Mouse (Mus musculus) liver, embryonic 14.5 days (tissue): ENCODE results near the gene H2afj. TPM values are rescaled to one million over a fixed set of nuclear protein-coding genes. Genes with fewer than 3 reads are reported as not detected.

Source experiments
- ATAC-seq: fragments of 200-750 bp; cut with Nextera tagmentation; 2 replicates; pipeline ENCODE4 v1.8.0; 2017; ENCODE audit warnings: moderate number of reproducible peaks, mild to moderate bottlenecking, moderate library complexity; ENCODE audit not compliant: insufficient read depth
- DNase-seq, 3 experiments: peaks; one replicate each; pipeline ENCODE4 v3.0.0-alpha.2; 2012 to 2013; ENCODE audit warnings: low read depth in 3 of 3, low spot score in 3 of 3
- H3K27ac ChIP-seq: fragments of 300-500 bp; sonication (generic); 2 replicates; pipeline ENCODE4 v1.5.1; 2014; ENCODE audit warnings: moderate library complexity, mild to moderate bottlenecking, control low read depth, inconsistent platforms
- H3K27me3 ChIP-seq: fragments of 300-500 bp; sonication (generic); 2 replicates; pipeline ENCODE4 v1.6.1; 2014; ENCODE audit warnings: mild to moderate bottlenecking, low read length, moderate library complexity; ENCODE audit not compliant: control insufficient read depth, insufficient read depth
- H3K36me3 ChIP-seq: fragments of 300-500 bp; sonication (generic); replicated peaks from 2 replicates; pipeline ENCODE4 v1.6.1; 2014; ENCODE audit warnings: low read depth; ENCODE audit not compliant: control insufficient read depth, insufficient read depth
- H3K4me1 ChIP-seq, 2 experiments: fragments of 200-500 bp in 1 of 2; fragments of 300-500 bp in 1 of 2; sonication (generic) in 1 of 2; replicated peaks; 2 replicates each; pipeline ENCODE4 v1.6.1; 2012 to 2014; ENCODE audit warnings: antibody characterized with exemption in 1 of 2, inconsistent platforms in 1 of 2, low read length in 1 of 2; ENCODE audit not compliant: control insufficient read depth in 2 of 2, insufficient read depth in 2 of 2
- H3K4me2 ChIP-seq: fragments of 300-500 bp; sonication (generic); 2 replicates; pipeline ENCODE4 v1.6.1; 2014; ENCODE audit warnings: low read depth, mild to moderate bottlenecking, control low read depth, moderate library complexity
- H3K4me3 ChIP-seq, 2 experiments: fragments of 200-500 bp in 1 of 2; fragments of 300-500 bp in 1 of 2; sonication (generic) in 1 of 2; 2 replicates each; pipeline ENCODE4 v1.5.1; 2012 to 2014; ENCODE audit warnings: low read depth in 2 of 2, low read length in 2 of 2, mild to moderate bottlenecking in 2 of 2, control low read depth in 1 of 2, inconsistent platforms in 1 of 2, moderate library complexity in 1 of 2; ENCODE audit not compliant: insufficient read depth in 1 of 2
- H3K9ac ChIP-seq: fragments of 300-500 bp; sonication (generic); replicated peaks from 2 replicates; pipeline ENCODE4 v1.6.1; 2014; ENCODE audit warnings: mild to moderate bottlenecking, control low read depth, moderate library complexity
- H3K9me3 ChIP-seq: fragments of 300-500 bp; sonication (generic); 2 replicates; pipeline ENCODE4 v1.6.1; 2016; ENCODE audit warnings: low read length, mixed read lengths; ENCODE audit not compliant: control insufficient read depth
- CTCF ChIP-seq: IDR thresholded peaks from 2 replicates; pipeline ENCODE4 v1.5.1; 2016; ENCODE audit warnings: antibody characterized with exemption, low read depth, control low read depth
- EP300 ChIP-seq: IDR thresholded peaks from 2 replicates; pipeline ENCODE4 v1.6.1; 2016; ENCODE audit warnings: antibody characterized with exemption, low read depth
- WGBS: fragments of 180-500 bp; shearing (Covaris S2); extraction: QIAGEN DNeasy Blood & Tissue Kit; methylation state at CpG from one replicate; pipeline ENCODE4 v1.1.7; 2014; ENCODE audit not compliant: insufficient replicate concordance; 5-methylcytosine and 5-hydroxymethylcytosine counted together
- polyA plus RNA-seq, 2 experiments: library from polyadenylated mRNA; depleted of rRNA in 1 of 2; stranded (reverse) in 1 of 2; unstranded in 1 of 2; fragments of >200 nt; fragmentation: Nextera tagmentation in 1 of 2; extraction: Ambion mirVana in 1 of 2; gene quantifications; 2 replicates each; pipeline versions ENCODE4 v1.2.1 to v1.2.3; 2012 to 2014

H2afj gene
- polyA plus RNA-seq, 2 experiments = 112 to 133 TPM

- WGBS = under 1% methylated on average over 34 of the region's 34 CpGs
- Histone ChIP-seq H3K27me3 (no peaks in the 10 kb centered on the region), H3K36me3 (peaks cover 29% of the 10 kb centered on the region), H3K9ac (peak within 1 kb of the TSS; percentile 99), H3K4me3 (peak within 1 kb of the TSS; percentile 84 to 98), H3K27ac (peak within 1 kb of the TSS; percentile 67), H3K4me2 (peak within 1 kb of the TSS; percentile 91), H3K9me3 (no peaks in the 10 kb centered on the region), H3K4me1 (peaks cover 5 to 9% of the 10 kb centered on the region in 2 experiments)
- no peak for DNase-seq
- peak; percentile 43; the same call in 1 of the 2 replicates for ATAC-seq
- TF ChIP-seq EP300 (no peak), CTCF (no peak)
These were observed 19.5 kb downstream of the H2afj start, which contains the start of gene BC049715 for GRCm38 (mm10) chr6:136827516-136827880. TSS of gene BC049715 (plus strand) at chr6:136827626.

GRCm38 (mm10) chr6:136827881-136828561, 20.0 kb downstream of the H2afj start, which contains the start of gene Wbp11:
TSS of gene Wbp11 (minus strand) at chr6:136828233.
- TF ChIP-seq CTCF = peak; percentile 47; the same call in 1 of the 2 replicates
- TF ChIP-seq EP300 = no peak
- Histone ChIP-seq H3K27me3 (no peaks in the 10 kb centered on the region), H3K27ac (peak within 1 kb of the TSS; percentile 67), H3K36me3 (peaks cover 24% of the 10 kb centered on the region), H3K4me3 (peak within 1 kb of the TSS; percentile 84 to 98), H3K4me1 (peaks cover 5 to 9% of the 10 kb centered on the region in 2 experiments), H3K9ac (peak within 1 kb of the TSS; percentile 99), H3K9me3 (no peaks in the 10 kb centered on the region), H3K4me2 (peak within 1 kb of the TSS; percentile 91)
- WGBS = under 1% methylated on average over 33 of the region's 45 CpGs
- ATAC-seq = peak; percentile 100
- peak; percentile 96 to 98 (median 97) for DNase-seq

- ATAC-seq (no peak), DNase-seq (no peak)
- peaks cover 20% of the 10 kb centered on the region for H3K36me3 ChIP-seq
- H3K4me3 ChIP-seq = peak overlapping the region; percentile 63 to 98
- H3K27me3 ChIP-seq = no peaks in the 10 kb centered on the region
- 26% methylated on average over 4 of the region's 4 CpGs for WGBS
- peak overlapping the region; percentile 61 for H3K4me2 ChIP-seq
- H3K4me1 ChIP-seq = peaks cover 5 to 9% of the 10 kb centered on the region in 2 experiments
- TF ChIP-seq EP300 = no peak
- no peak for TF ChIP-seq CTCF
- peak overlapping the region; percentile 1; the same call in 1 of the 2 replicates for H3K9ac ChIP-seq
- H3K9me3 ChIP-seq = no peaks in the 10 kb centered on the region
- no peak overlapping the region; the same call in 1 of the 2 replicates for H3K27ac ChIP-seq
These were observed 20.6 kb downstream of the H2afj start for GRCm38 (mm10) chr6:136828681-136829080.

- H3K4me2 ChIP-seq = no peak overlapping the region
- no peak overlapping the region for H3K27ac ChIP-seq
- H3K9ac ChIP-seq = no peak overlapping the region
- ATAC-seq (no peak), DNase-seq (no peak)
- H3K4me3 ChIP-seq = no peak overlapping the region
- no peaks in the 10 kb centered on the region for H3K27me3 ChIP-seq
- TF ChIP-seq CTCF = no peak
- no peak for TF ChIP-seq EP300
- 24% methylated on average over 5 of the region's 5 CpGs for WGBS
- H3K36me3 ChIP-seq = no peaks in the 10 kb centered on the region
- no peaks in the 10 kb centered on the region for H3K9me3 ChIP-seq
- H3K4me1 ChIP-seq = peaks cover 5 to 6% of the 10 kb centered on the region in 2 experiments
These were observed 23.7 kb downstream of the H2afj start for GRCm38 (mm10) chr6:136831712-136832111.

GRCm38 (mm10) chr6:136835352-136835751, 27.3 kb downstream of the H2afj start, which contains the start of gene Smco3:
TSS of gene Smco3 (minus strand) at chr6:136835452.
- TF ChIP-seq CTCF (no peak), EP300 (no peak)
- 38% methylated on average over 4 of the region's 4 CpGs for WGBS
- Histone ChIP-seq H3K4me1 (0 out of 4 replicates have a peak, but pooled peaks cover 0 to 2% of the 10 kb centered on the region in 2 experiments), H3K4me2 (no peak within 1 kb of the TSS), H3K9ac (no peak within 1 kb of the TSS), H3K9me3 (no peaks in the 10 kb centered on the region), H3K4me3 (no peak within 1 kb of the TSS), H3K27ac (no peak within 1 kb of the TSS), H3K36me3 (no peaks in the 10 kb centered on the region), H3K27me3 (no peaks in the 10 kb centered on the region)
- no peak for DNase-seq
- ATAC-seq = no peak
